Mouse (Mus musculus): ENCODE results near the gene Ano6. TPM values are rescaled to one million over a fixed set of nuclear protein-coding genes. Genes with fewer than 3 reads are reported as not detected.

Ano6 gene
- polyA plus RNA-seq, 1 experiment from 2014 or later = 16.2 TPM

DNA sequence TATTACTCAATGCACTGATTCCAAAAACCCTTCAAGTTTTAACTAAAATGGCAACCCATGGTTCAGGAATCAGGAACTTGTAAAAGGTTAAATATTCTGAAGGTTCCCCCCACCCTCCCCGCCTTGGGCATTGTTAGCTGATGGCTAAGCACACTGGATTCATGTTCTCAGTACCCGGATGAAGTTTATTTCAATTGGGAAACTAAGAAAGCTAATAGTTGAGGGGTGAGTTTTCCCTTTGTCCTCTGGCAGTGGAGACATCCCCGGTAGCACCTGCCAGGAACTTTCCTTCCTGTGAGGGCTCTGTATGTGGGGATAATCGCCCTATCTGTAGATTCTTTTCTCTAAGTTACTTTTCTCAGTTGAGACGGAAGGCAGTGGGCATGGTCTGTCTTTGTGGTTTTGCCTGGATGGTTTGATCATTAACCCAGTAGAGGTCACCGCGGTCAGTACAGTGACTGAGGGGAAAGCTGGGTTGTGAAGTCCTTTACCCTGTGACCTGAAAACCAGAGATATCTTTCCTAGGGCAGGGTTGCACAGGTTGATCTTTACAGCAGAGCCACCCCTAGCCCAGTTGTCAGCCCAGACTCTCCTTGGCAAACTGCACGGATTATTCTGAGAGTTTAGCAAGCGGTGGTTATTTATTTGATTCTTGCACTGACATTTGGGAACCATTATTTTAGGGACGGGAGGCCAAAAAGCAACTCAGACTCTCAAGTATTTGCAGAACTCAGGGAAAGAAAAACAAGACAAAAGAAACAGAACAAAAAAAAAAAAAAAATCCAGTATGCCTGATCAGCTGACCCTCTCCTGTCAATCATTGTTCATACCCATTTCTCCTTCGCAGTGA, 47.8 kb downstream of the Ano6 start:
- no peak overlapping the region for H3K4me3 ChIP-seq (ENCODE audit: low read depth, low read length)
- ATAC-seq (ENCODE audit: low FRiP score, low TSS enrichment) = peak; percentile 87
- peak overlapping the region; percentile 83 for H3K27ac ChIP-seq (replicated peaks)
- H3K4me1 ChIP-seq (replicated peaks; ENCODE audit: control insufficient read depth, insufficient read depth) = peaks cover 9% of the 10 kb centered on the region; the same call in 1 of the 2 replicates
- H3K9ac ChIP-seq (ENCODE audit: low read length) = peak overlapping the region; percentile 5; the same call in 1 of the 2 replicates
- H3K36me3 ChIP-seq (ENCODE audit: control insufficient read depth, insufficient read depth, low read length) = no peaks in the 10 kb centered on the region
- no peak overlapping the region for H3K4me2 ChIP-seq (replicated peaks; ENCODE audit: low read depth)
- no peaks in the 10 kb centered on the region for H3K27me3 ChIP-seq (ENCODE audit: control insufficient read depth, insufficient read depth, low read length)
- no peak for TF ChIP-seq EP300 (optimal IDR thresholded peaks at IDR 0.05)
- no peak for TF ChIP-seq CTCF (IDR thresholded peaks at IDR 0.05; ENCODE audit: low read depth)
- no peaks in the 10 kb centered on the region for H3K9me3 ChIP-seq (ENCODE audit: control insufficient read depth, low read length)
- peak; percentile 76 for DNase-seq (ENCODE audit: low spot score)
- WGBS = 39% methylated on average over 11 of the region's 11 CpGs

DNA sequence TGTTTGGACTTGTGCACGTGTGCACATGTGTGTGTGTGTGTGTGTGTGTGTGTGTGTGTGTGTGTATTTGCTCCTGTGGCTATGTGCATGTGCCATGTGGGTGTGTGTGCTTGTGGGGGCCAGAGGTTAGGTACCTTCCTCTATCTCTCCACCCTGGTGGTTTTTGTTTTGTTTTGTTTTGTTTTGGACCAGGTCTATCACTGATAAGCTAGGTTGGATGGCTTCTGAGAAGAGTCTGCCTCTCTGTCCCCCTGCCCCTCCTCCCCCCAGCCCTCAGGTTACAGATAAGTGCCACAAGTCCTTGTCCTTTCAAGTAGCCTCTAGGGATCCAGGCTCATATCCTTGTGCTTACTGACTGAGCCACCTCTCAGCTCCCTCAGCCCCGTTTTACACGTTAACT, 49.1 kb downstream of the Ano6 start:
- WGBS = 72% methylated on average over 3 of the region's 3 CpGs
- no peak for DNase-seq (ENCODE audit: low spot score)

DNA sequence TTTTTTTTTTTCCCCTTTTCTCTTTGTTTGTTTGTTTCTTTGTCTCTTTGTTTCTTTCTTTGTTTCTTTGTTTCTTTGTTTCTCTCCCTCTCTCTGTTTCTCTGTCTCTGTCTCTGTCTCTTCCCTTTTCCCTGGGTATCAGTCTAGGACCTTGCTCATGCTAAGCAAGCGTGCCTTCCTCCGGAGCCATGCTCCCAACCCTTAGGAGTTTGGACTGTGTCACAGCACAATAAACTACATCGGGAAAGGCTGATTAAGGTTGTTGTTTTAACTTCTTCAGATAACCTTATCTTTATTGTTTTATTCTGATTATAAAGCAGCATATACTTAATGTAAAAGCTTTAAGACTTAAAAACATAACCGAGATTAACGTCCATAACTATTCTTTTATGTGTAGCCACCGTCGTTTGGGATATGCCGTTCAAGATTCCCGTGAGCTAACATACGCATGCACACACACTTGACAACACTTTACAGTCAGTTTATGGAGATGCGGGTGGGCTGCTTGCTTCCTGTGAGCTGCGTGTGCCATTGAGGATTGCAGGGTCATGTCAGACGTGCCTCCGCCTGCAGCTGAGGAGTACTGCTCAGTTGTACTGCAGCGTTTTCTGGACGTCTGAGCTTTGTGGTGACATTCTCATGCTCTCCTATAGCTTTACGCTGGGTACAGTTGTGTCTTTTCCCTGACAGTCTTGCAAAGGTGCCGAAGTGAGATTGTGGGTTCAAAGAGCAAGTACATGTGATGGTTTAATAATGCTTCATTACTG, 52.7 kb downstream of the Ano6 start:
- TF ChIP-seq EP300 (optimal IDR thresholded peaks at IDR 0.05) = no peak
- no peak for TF ChIP-seq CTCF (IDR thresholded peaks at IDR 0.05; ENCODE audit: low read depth)
- Histone ChIP-seq H3K4me2 (replicated peaks; ENCODE audit: low read depth) (no peak overlapping the region), H3K9me3 (ENCODE audit: control insufficient read depth, low read length) (no peaks in the 10 kb centered on the region), H3K27me3 (ENCODE audit: control insufficient read depth, insufficient read depth, low read length) (no peaks in the 10 kb centered on the region), H3K9ac (ENCODE audit: low read length) (no peak overlapping the region), H3K4me1 (replicated peaks; ENCODE audit: control insufficient read depth, insufficient read depth) (peaks cover 2% of the 10 kb centered on the region; the same call in 1 of the 2 replicates), H3K36me3 (ENCODE audit: control insufficient read depth, insufficient read depth, low read length) (no peaks in the 10 kb centered on the region), H3K4me3 (ENCODE audit: low read depth, low read length) (no peak overlapping the region), H3K27ac (replicated peaks) (no peak overlapping the region)
- ATAC-seq (ENCODE audit: low FRiP score, low TSS enrichment) (no peak), DNase-seq (ENCODE audit: low spot score) (no peak)
- 70% methylated on average over 18 of the region's 18 CpGs for WGBS

More for the DNA sequence above, 49.1 kb downstream of the Ano6 start:
- no peaks in the 10 kb centered on the region for H3K27me3 ChIP-seq (ENCODE audit: control insufficient read depth, insufficient read depth, low read length)
- H3K4me1 ChIP-seq (replicated peaks; ENCODE audit: control insufficient read depth, insufficient read depth) = peaks cover 9% of the 10 kb centered on the region; the same call in 1 of the 2 replicates
- no peak overlapping the region for H3K9ac ChIP-seq (ENCODE audit: low read length)
- H3K4me2 ChIP-seq (replicated peaks; ENCODE audit: low read depth) = no peak overlapping the region
- no peak for ATAC-seq (ENCODE audit: low FRiP score, low TSS enrichment)
- H3K27ac ChIP-seq (replicated peaks) = no peak overlapping the region
- no peaks in the 10 kb centered on the region for H3K36me3 ChIP-seq (ENCODE audit: control insufficient read depth, insufficient read depth, low read length)
- H3K4me3 ChIP-seq (ENCODE audit: low read depth, low read length) = no peak overlapping the region
- H3K9me3 ChIP-seq (ENCODE audit: control insufficient read depth, low read length) = no peaks in the 10 kb centered on the region
- no peak for TF ChIP-seq CTCF (IDR thresholded peaks at IDR 0.05; ENCODE audit: low read depth)
- no peak for TF ChIP-seq EP300 (optimal IDR thresholded peaks at IDR 0.05)

DNA sequence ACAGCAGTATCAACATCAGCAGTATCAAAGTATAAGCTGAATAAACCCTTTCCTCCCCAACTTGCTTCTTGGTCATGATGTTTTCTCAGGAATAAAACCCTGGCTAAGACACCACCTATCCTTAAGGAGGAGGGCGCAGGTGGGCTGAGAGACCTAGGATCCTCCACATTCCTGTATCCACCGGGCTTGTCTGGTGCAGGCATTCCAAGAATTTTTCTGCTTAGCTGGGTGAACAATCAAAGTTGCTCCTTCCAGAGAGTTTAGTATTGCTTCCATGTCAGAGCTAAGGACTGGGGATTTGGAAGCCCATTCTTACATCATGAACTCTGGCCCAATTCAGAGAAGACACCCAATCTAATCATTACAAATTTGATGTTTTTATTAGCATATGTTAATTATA, 53.8 kb downstream of the Ano6 start:
- Histone ChIP-seq H3K36me3 (ENCODE audit: control insufficient read depth, insufficient read depth, low read length) (no peaks in the 10 kb centered on the region), H3K9me3 (ENCODE audit: control insufficient read depth, low read length) (no peaks in the 10 kb centered on the region), H3K4me3 (ENCODE audit: low read depth, low read length) (no peak overlapping the region), H3K9ac (ENCODE audit: low read length) (no peak overlapping the region), H3K27ac (replicated peaks) (no peak overlapping the region), H3K4me2 (replicated peaks; ENCODE audit: low read depth) (no peak overlapping the region), H3K4me1 (replicated peaks; ENCODE audit: control insufficient read depth, insufficient read depth) (0 out of 2 replicates have a peak, but pooled peaks cover under 1% of the 10 kb centered on the region), H3K27me3 (ENCODE audit: control insufficient read depth, insufficient read depth, low read length) (no peaks in the 10 kb centered on the region)
- no peak for ATAC-seq (ENCODE audit: low FRiP score, low TSS enrichment)
- WGBS = 56% methylated on average over 2 of the region's 2 CpGs
- DNase-seq (ENCODE audit: low spot score) = no peak
- TF ChIP-seq CTCF (IDR thresholded peaks at IDR 0.05; ENCODE audit: low read depth) = no peak
- TF ChIP-seq EP300 (optimal IDR thresholded peaks at IDR 0.05) = no peak

DNA sequence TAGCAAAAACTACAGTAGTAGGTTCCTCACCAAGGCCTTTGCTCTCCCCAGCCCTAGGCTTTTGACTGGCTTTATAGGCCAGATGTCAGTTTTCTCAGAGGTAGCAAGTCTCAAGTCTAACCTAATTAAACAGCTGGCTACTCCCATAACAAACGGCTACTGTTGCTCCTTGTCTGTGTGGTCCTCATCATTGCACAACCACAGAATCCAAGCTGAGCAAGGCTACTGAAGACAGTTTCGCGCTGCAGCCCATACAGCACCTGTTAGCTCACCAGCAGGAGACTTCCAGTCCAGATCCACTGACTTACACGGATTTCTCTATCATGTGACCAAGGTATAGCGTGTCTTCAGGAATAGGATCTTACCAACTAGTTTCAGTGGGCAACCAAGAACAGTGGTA, 55.5 kb downstream of the Ano6 start:
- Histone ChIP-seq H3K4me3 (ENCODE audit: low read depth, low read length) (no peak overlapping the region), H3K9me3 (ENCODE audit: control insufficient read depth, low read length) (no peaks in the 10 kb centered on the region), H3K27ac (replicated peaks) (no peak overlapping the region), H3K36me3 (ENCODE audit: control insufficient read depth, insufficient read depth, low read length) (no peaks in the 10 kb centered on the region), H3K9ac (ENCODE audit: low read length) (no peak overlapping the region), H3K4me1 (replicated peaks; ENCODE audit: control insufficient read depth, insufficient read depth) (0 out of 2 replicates have a peak, but pooled peaks cover 4% of the 10 kb centered on the region), H3K4me2 (replicated peaks; ENCODE audit: low read depth) (no peak overlapping the region), H3K27me3 (ENCODE audit: control insufficient read depth, insufficient read depth, low read length) (no peaks in the 10 kb centered on the region)
- DNase-seq (ENCODE audit: low spot score) (no peak), ATAC-seq (ENCODE audit: low FRiP score, low TSS enrichment) (no peak)
- TF ChIP-seq EP300 (optimal IDR thresholded peaks at IDR 0.05) = no peak
- TF ChIP-seq CTCF (IDR thresholded peaks at IDR 0.05; ENCODE audit: low read depth) = no peak
- WGBS = 76% methylated on average over 5 of the region's 5 CpGs

Data from stomach, postnatal 0 days (tissue).